Mouse (Mus musculus) frontal cortex, adult 2 months (tissue): Measurements from ENCODE around the gene Ttc30a2. TPM values are rescaled to one million over a fixed set of nuclear protein-coding genes. Genes with fewer than 3 reads are reported as not detected.

ENCODE experiments used
- DNase-seq, 2 experiments: peaks; one replicate each; pipeline ENCODE4 v3.0.0; 2022; ENCODE audit warnings: low spot score in 1 of 2; ENCODE audit errors: extremely low spot score in 1 of 2
- polyA plus RNA-seq: library from polyadenylated mRNA; depleted of rRNA; stranded (reverse); fragments of >200 nt; gene quantifications from 2 replicates; pipeline ENCODE4 v1.2.3, GENCODE M21; 2012; rRNA removed

Gene Ttc30a2
- polyA plus RNA-seq, 1 experiment, result 0.36 TPM

DNA sequence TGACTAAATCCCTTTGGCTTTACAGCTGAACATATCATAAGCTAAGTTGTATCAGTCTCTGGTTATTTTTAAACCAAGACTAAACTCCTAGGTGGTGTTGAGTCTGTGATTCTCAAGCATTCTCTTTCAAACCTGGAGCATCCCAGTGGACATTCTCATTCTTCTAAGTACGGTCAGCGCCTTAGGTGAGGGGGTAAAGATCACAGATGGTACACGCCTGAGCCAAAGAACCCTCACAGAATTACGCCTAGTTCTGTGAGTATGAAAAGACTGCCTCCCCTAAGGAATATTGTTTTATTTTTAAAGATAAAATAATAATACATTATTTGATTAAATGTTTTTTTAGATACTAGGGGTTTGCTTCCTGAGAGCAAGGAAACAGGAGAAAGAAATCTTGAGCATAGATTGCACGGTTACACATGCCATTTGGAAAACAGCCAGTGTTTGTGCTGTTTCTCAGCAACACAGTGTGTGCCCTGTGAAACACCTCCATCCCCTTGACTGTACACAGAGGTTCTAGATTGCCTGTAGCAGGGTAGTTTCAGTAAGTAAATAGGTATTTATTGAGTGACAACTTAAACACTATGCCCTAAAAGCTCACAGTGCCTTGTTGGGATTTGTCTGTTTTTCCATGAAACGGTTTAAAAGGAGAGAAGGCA, 48.1 kb downstream of the Ttc30a2 start:
- no peak for DNase-seq

DNA sequence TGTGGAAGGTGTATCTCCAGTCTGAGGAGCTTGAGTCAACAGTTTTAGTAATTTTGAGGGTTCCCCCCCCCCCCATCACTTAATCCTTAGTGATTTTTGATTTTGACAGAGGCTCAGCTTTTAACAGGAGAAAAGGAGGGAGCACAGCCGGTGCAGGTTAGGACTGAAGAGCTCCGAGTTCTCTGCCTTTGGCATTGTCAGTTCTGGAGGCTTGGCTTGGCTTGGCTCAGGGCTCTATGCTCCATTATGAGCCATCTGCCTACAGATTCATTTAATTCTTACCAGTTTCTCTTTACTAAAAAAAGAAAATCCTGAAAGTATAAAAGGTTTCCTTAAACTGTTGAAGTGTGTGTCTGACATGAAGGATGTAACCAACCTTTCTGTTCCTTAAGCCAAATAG, 48.8 kb downstream of the Ttc30a2 start:
- DNase-seq, result no peak

GRCm38 (mm10) chr2:75928011-75928410, 50.0 kb downstream of the Ttc30a2 start:
- DNase-seq, result no peak

GRCm38 (mm10) chr2:75926061-75926460, 51.9 kb downstream of the Ttc30a2 start:
- no peak for DNase-seq

Other genes with a start within 250 kb of the Ttc30a2 start
- gene Agps, start 146.0 kb downstream of the Ttc30a2 start, polyA plus RNA-seq, result 14.6 and 15.6 TPM in 2 replicates
- gene Ttc30b, start 39.6 kb downstream of the Ttc30a2 start, polyA plus RNA-seq, result 11.0 and 12.0 TPM in 2 replicates
- 3.2 and 3.6 TPM in 2 replicates for gene Ttc30a1, start 3.8 kb upstream of the Ttc30a2 start, polyA plus RNA-seq